Mouse (Mus musculus) B cell, adult 62 days (primary cell): Measurements from ENCODE around the gene Mrgpra2b. TPM values are rescaled to one million over a fixed set of nuclear protein-coding genes. Genes with fewer than 3 reads are reported as not detected.

Experiments used
- total RNA-seq: library from RNA; stranded (reverse); gene quantifications from 4 replicates; pipeline ENCODE4 v1.2.4, GENCODE M21; 2023

Mrgpra2b gene
- not detected in 4 replicates for total RNA-seq

DNA sequence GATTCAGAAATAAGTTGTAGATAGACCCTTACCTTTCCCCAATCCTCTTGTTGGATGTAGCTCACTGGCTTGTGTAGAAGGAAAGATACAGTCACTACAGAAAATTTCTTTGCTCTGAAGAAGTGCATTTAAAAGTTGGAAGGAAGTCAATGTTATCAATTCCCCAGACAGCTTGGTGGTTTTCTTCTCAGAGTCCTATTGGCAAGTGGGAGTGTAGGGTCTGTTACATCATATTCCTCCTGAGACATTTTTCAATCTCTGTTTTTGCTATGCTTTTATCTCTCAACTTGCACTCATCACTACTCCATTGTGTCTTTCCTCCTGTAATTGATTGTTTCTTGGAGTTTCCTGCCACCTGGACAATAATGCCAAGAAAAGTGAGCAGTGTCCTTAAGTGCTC, at the start of gene Mrgpra2b:
Gene Mrgpra2b, minus strand, starts transcription at position 101 of the 400 bp plus-strand sequence.

DNA sequence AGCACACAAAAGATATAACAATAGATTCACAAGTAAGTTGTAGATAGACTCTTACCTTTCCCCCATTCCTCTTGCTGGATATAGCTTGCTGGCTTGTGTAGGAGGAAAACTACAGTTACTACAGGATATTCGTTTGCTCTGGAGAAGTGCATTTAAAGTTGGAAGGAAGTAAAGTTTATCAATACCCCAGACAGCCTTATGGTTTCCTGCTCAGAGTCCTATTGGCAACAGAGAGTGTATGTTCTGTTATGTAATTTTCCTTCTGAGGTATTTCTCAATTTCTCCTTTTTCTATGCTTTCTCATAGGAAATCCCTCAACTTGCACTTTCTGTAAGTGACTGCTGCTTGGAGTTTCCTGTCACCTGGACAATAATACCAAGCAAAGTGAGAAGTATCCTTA, 76.6 kb downstream of the Mrgpra2b start, which contains the start of gene Mrgpra2a:
Gene Mrgpra2a, minus strand, starts transcription at position 125 of the 400 bp plus-strand sequence.

Other genes starting within 250 kb of the Mrgpra2b start
- not detected in 4 replicates for gene Mrgpra1, start 174.6 kb downstream of the Mrgpra2b start, total RNA-seq
- gene Mrgpra2a, start 76.7 kb downstream of the Mrgpra2b start, total RNA-seq = not detected in 4 replicates
- gene Mrgpra3, start 72.5 kb upstream of the Mrgpra2b start, total RNA-seq = not detected in 4 replicates